Comparison of ENCODE assay signal across 10 mouse cellular contexts in the genomic region with DNA sequence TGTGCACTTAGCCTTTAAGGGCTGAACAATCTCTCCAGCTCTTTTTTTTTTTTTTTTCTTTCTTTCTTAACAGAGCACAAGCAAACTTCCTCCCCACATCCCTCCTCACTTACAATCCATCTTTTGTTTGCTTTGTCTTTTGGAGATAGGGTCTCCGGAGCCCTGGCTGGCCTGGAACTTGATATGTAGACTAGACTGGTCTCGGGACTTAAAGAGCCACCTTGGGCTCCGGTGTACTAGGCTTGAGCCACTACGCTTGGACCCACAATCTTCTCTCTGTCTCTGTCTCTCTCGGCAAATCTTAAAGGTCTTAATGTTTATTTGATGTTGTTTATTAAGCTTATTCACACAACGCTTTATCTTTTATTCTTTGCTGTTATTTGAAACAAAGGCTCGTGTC. TPM values are rescaled to one million over a fixed set of nuclear protein-coding genes. Genes with fewer than 3 reads are reported as not detected.
DNase-seq lines count a peak whose midpoint lies in the region; ATAC-seq and TF ChIP-seq lines count a peak whose summit lies in the region.
"Had no signal": no experiment of that assay in that cellular context is flagged by ENCODE, and none has a peak within 500 bp of the region (broad histone marks: within the 10 kb centered on the region; RNA-seq: fewer than 3 reads in every experiment).

No protein-coding gene starts in this region.

- WGBS in heart, embryonic 14.5 days: 5% methylated on average over 7 of the region's 7 CpGs
- 7% methylated on average over 7 of the region's 7 CpGs for WGBS in forebrain, embryonic 15.5 days
- WGBS in liver, embryonic 15.5 days (ENCODE audit: insufficient replicate concordance): 3% methylated on average over 7 of the region's 7 CpGs

- H3K4me3 ChIP-seq in heart, embryonic 14.5 days (ENCODE audit: control insufficient read depth in 1 of 2, insufficient read depth in 1 of 2, low read depth in 1 of 2, low read length in 2 of 2): peak overlapping the region; percentile 13 to 33; a peak in 3 of 4 replicates
- H3K4me3 ChIP-seq in ES-E14 (ENCODE audit: insufficient read depth in 1 of 2, low read depth in 1 of 2, low read length in 2 of 2, poor library complexity in 1 of 2, severe bottlenecking in 1 of 2): peak overlapping the region; percentile 52 to 60
- H3K4me3 ChIP-seq in forebrain, embryonic 15.5 days: 0 out of 2 replicates have a peak overlapping the region, but pooled peaks have one; percentile 9
- H3K4me3 ChIP-seq in liver, embryonic 15.5 days (replicated peaks): peak overlapping the region; percentile 48

- H3K36me3 ChIP-seq in heart, embryonic 14.5 days (ENCODE audit: control insufficient read depth, insufficient read depth, low read length): no peaks in the 10 kb centered on the region
- H3K36me3 ChIP-seq in ES-E14 (ENCODE audit: control insufficient read depth, insufficient read depth, low read length, poor library complexity, severe bottlenecking): no peaks in the 10 kb centered on the region
- H3K36me3 ChIP-seq in forebrain, embryonic 15.5 days: no peaks in the 10 kb centered on the region
- H3K36me3 ChIP-seq in liver, embryonic 15.5 days (replicated peaks): no peaks in the 10 kb centered on the region

- no peak for DNase-seq in heart, adult 9 months (ENCODE audit: low spot score in 2 of 2)
- DNase-seq in ES-E14 (ENCODE audit: low read depth, low spot score): no peak
- DNase-seq in urinary bladder, adult 18-20 months (ENCODE audit: low spot score in 2 of 2): no peak
- DNase-seq: cerebellum, adult 8-10 months; kidney, adult 8-10 months had no signal

- H3K9ac ChIP-seq in heart, embryonic 14.5 days (ENCODE audit: low read length): no peak overlapping the region
- no peak overlapping the region; the same call in 1 of the 2 replicates for H3K9ac ChIP-seq in ES-E14 (ENCODE audit: insufficient read depth, low read depth, low read length, poor library complexity, severe bottlenecking)
- no peak overlapping the region for H3K9ac ChIP-seq in forebrain, embryonic 15.5 days (replicated peaks)
- H3K9ac ChIP-seq in liver, embryonic 15.5 days: peak overlapping the region; percentile 40

- no peaks in the 10 kb centered on the region for H3K27me3 ChIP-seq in heart, embryonic 14.5 days (ENCODE audit: control insufficient read depth, insufficient read depth, low read length)
- H3K27me3 ChIP-seq in forebrain, embryonic 15.5 days: peaks cover 28% of the 10 kb centered on the region
- peaks cover 6% of the 10 kb centered on the region for H3K27me3 ChIP-seq in liver, embryonic 15.5 days

- no peaks in the 10 kb centered on the region for H3K9me3 ChIP-seq in heart, embryonic 14.5 days (ENCODE audit: control insufficient read depth, low read length)
- H3K9me3 ChIP-seq in ES-E14 (ENCODE audit: control insufficient read depth, insufficient read depth, low read depth, low read length): no peaks in the 10 kb centered on the region
- H3K9me3 ChIP-seq in forebrain, embryonic 15.5 days: no peaks in the 10 kb centered on the region
- H3K9me3 ChIP-seq in liver, embryonic 15.5 days (replicated peaks): no peaks in the 10 kb centered on the region

- H3K4me2 ChIP-seq in heart, embryonic 14.5 days (ENCODE audit: low read length): peak overlapping the region; percentile 51
- no peak overlapping the region; the same call in 1 of the 2 replicates for H3K4me2 ChIP-seq in forebrain, embryonic 15.5 days (replicated peaks)
- H3K4me2 ChIP-seq in liver, embryonic 15.5 days: peak overlapping the region; percentile 62

- in situ Hi-C loops in ES-E14 (cut with MboI; ENCODE audit: low sequenced_read_pairs in 2 of 2, unreplicated experiment in 2 of 2): loop anchor here (25.0 kb wide), 2 partner anchors 1402 to 1527 kb away; no protein-coding TSS in a partner anchor

- peaks cover 2 to 9% of the 10 kb centered on the region in 2 experiments; a peak in 3 of 4 replicates for H3K4me1 ChIP-seq in heart, embryonic 14.5 days (ENCODE audit: control insufficient read depth in 2 of 2, insufficient read depth in 2 of 2, low read length in 2 of 2)
- H3K4me1 ChIP-seq in ES-E14 (ENCODE audit: control insufficient read depth in 2 of 2, insufficient read depth in 2 of 2, low read length in 2 of 2, poor library complexity in 1 of 2): no peaks in the 10 kb centered on the region; a peak in 1 of 4 replicates
- H3K4me1 ChIP-seq in forebrain, embryonic 15.5 days: no peaks in the 10 kb centered on the region
- H3K4me1 ChIP-seq in liver, embryonic 15.5 days (replicated peaks): peaks cover 54% of the 10 kb centered on the region

- no peak overlapping the region for H3K27ac ChIP-seq in heart, embryonic 14.5 days (replicated peaks in 1 of 2; ENCODE audit: control insufficient read depth in 1 of 2, insufficient read depth in 1 of 2, low read depth in 2 of 2, low read length in 2 of 2)
- H3K27ac ChIP-seq in ES-E14 (ENCODE audit: insufficient read depth, low read depth, low read length, poor library complexity, severe bottlenecking): no peak overlapping the region; the same call in 1 of the 2 replicates
- no peak overlapping the region for H3K27ac ChIP-seq in forebrain, embryonic 15.5 days (replicated peaks)
- H3K27ac ChIP-seq in liver, embryonic 15.5 days (replicated peaks): no peak overlapping the region

- no peak for ATAC-seq in heart, embryonic 14.5 days (ENCODE audit: insufficient number of reproducible peaks, insufficient read depth, low FRiP score, low read depth)
- ATAC-seq in forebrain, embryonic 15.5 days (replicated peaks): no peak
- ATAC-seq in liver, embryonic 15.5 days (ENCODE audit: insufficient read depth): no peak
- no peak for ATAC-seq in activated CD4-positive, CD25-positive, alpha-beta regulatory T cell, adult 4 months
- no peak for ATAC-seq in granulocyte monocyte progenitor cell, adult 5-6 weeks (replicated peaks; ENCODE audit: poor library complexity, severe bottlenecking)

TF ChIP-seq in ES-E14, 5 proteins besides CTCF, POLR2A, EP300 and RAD21:
- no peak for TF ChIP-seq HCFC1 (IDR thresholded peaks at IDR 0.05; ENCODE audit: borderline replicate concordance, insufficient read depth, low read length)
- TF ChIP-seq ZNF384 (IDR thresholded peaks at IDR 0.05; ENCODE audit: low read depth, low read length): no peak
- TF ChIP-seq MAFK (IDR thresholded peaks at IDR 0.05; ENCODE audit: insufficient read depth, low read depth, low read length): no peak
- TF ChIP-seq CHD2 (IDR thresholded peaks at IDR 0.05; ENCODE audit: low read depth, low read length): no peak
- TF ChIP-seq ZC3H11A (IDR thresholded peaks at IDR 0.05; ENCODE audit: borderline replicate concordance, low read depth, low read length): no peak

RNA-seq across cellular contexts. Expression of gene Zfp184, which starts 34.2 kb away (rescaled TPM):
- 6.0 and 7.1 TPM in 2 replicates for polyA plus RNA-seq in heart, embryonic 14.5 days (2014; fragmentation: Nextera tagmentation; extraction: Ambion mirVana)
- total RNA-seq in ES-E14 (2012; rRNA removed): 5.4 and 6.2 TPM in 2 replicates
- polyA plus RNA-seq in forebrain, embryonic 15.5 days (2015; fragmentation: Nextera tagmentation; extraction: Ambion mirVana): 23.6 and 24.7 TPM in 2 replicates
- polyA plus RNA-seq in liver, embryonic 15.5 days (2015; fragmentation: Nextera tagmentation; extraction: Ambion mirVana): 0.59 and 0.71 TPM in 2 replicates
- polyA plus RNA-seq in activated CD4-positive, CD25-positive, alpha-beta regulatory T cell, adult 4 months (2017; shearing (Covaris generic)): not detected
- 13.3 and 15.7 TPM in 2 replicates for total RNA-seq in granulocyte monocyte progenitor cell, adult 5-6 weeks (2014; fragmentation: Nextera tagmentation)
- total RNA-seq in granulocyte monocyte progenitor cell, adult 5-6 weeks (2017): 13.3 and 16.3 TPM in 2 replicates
